Mouse (Mus musculus): ENCODE data around the gene Vamp1. TPM values are rescaled to one million over a fixed set of nuclear protein-coding genes. Genes with fewer than 3 reads are reported as not detected.

The Vamp1 gene
- total RNA-seq (2012; rRNA removed) (2.3 and 3.1 TPM in 2 replicates), total RNA-seq (2014; rRNA removed) (1.9 and 2.4 TPM in 2 replicates), polyA plus RNA-seq (2012; ENCODE audit: insufficient read length, low read depth) (3.7 and 4.6 TPM in 2 replicates)

DNA sequence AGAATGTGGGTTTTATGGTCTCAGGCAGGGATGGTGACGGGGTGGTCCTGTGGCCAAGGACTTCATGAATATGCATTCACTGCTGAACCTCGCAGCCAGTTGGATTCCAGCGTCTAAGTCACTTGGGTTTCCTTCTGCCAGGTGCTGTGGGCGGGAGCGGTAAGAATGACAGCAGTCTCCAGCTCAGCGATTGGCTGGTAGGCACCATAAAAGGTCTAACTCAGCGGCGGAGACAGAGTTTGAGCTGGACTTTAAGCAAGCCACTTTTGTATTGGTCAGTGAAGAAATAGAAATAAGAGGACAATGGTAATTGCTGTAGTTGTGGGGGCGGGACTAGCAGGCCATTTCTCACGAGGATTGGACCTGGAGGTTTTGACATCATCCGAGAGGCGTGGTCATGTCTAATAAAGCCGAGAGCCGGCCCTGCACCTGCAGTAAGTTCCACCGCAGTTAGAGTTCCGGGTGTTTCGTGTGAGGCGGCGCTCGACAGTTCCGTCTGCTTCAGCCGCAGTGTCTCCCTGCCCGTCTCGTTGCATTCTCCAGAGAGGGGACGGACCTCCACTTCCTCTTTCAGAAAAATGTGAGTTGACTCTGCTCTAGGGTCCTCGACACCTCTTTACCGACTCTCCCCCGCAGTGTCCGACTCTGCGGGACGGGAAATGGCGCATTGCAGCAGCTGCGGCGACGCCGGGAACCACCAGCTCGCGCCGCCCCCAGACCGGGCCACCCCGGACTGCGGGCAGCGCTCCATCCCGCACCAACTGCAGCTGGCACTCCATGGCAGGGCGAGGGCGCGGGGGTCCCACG, at the start of gene Vamp1:
Gene Vamp1, plus strand, starts transcription at position 404 of the 807 bp plus-strand sequence.
- Histone ChIP-seq H3K9me3 (replicated peaks; ENCODE audit: low read length) (peaks cover 1% of the 10 kb centered on the region), H3K4me3 (replicated peaks in 1 of 3; ENCODE audit: low read depth in 2 of 3, low read length in 2 of 3, poor library complexity in 1 of 3) (peak within 1 kb of the TSS; percentile 78 to 90 (median 79)), H3K4me2 (ENCODE audit: insufficient read depth, low read depth, poor library complexity, severe bottlenecking) (peak within 1 kb of the TSS; percentile 91), H3K4me1 (ENCODE audit: control insufficient read depth in 1 of 2, insufficient read depth in 2 of 2) (peaks cover 0 to 16% of the 10 kb centered on the region in 2 experiments; a peak in 2 of 4 replicates), H3K36me3 (replicated peaks in 1 of 2; ENCODE audit: control insufficient read depth in 1 of 2, insufficient read depth in 1 of 2, low read length in 1 of 2) (peaks cover 0 to 20% of the 10 kb centered on the region in 2 experiments), H3K9ac (ENCODE audit: insufficient read depth, low read depth) (peak within 1 kb of the TSS; percentile 65), H3K79me2 (replicated peaks; ENCODE audit: control insufficient read depth, extremely low read depth, insufficient read depth, poor library complexity, severe bottlenecking) (no peaks in the 10 kb centered on the region), H3K27ac (ENCODE audit: insufficient read depth, low read depth) (peak within 1 kb of the TSS; percentile 64), H3K27me3 (replicated peaks) (peaks cover 32% of the 10 kb centered on the region)
- in situ Hi-C loops (cut with MboI; ENCODE audit: low pct_ligation_motif_present, low pct_unique_long_range_greater_than_20kb, low sequenced_read_pairs): no loop called here
- TF ChIP-seq CHD2 (IDR thresholded peaks at IDR 0.05; ENCODE audit: low read length): no peak; the same call in 1 of the 2 replicates
- no peak; the same call in 1 of the 2 replicates for TF ChIP-seq NRF1 (IDR thresholded peaks at IDR 0.05; ENCODE audit: low read depth, low read length)
- TF ChIP-seq BHLHE40 (IDR thresholded peaks at IDR 0.05; ENCODE audit: low read depth, low read length): peak; percentile 67
- 0 out of 2 replicates have a peak, but pooled peaks have one; percentile 17 for TF ChIP-seq ETS1 (conservative IDR thresholded peaks at IDR 0.05; ENCODE audit: low read depth, low read length)
- TF ChIP-seq UBTF (IDR thresholded peaks at IDR 0.05; ENCODE audit: low read depth, low read length): peak; percentile 54; the same call in 1 of the 2 replicates
- TF ChIP-seq MAX (IDR thresholded peaks at IDR 0.05; ENCODE audit: low read length): peak; percentile 45
- TF ChIP-seq NELFE (IDR thresholded peaks at IDR 0.05; ENCODE audit: low read depth, low read length): peak; percentile 83
- peak; percentile 54; the same call in 1 of the 2 replicates for TF ChIP-seq IRF4 (IDR thresholded peaks at IDR 0.05; ENCODE audit: low read depth, low read length)
- peak; percentile 85 for TF ChIP-seq MXI1 (IDR thresholded peaks at IDR 0.05; ENCODE audit: low read depth, low read length)
- peak; percentile 88 for TF ChIP-seq HCFC1 (IDR thresholded peaks at IDR 0.05; ENCODE audit: low read depth, low read length)
- peak; percentile 96 for TF ChIP-seq POLR2A (IDR thresholded peaks at IDR 0.05; ENCODE audit: low read depth, low read length)
- TF ChIP-seq GABPA (IDR thresholded peaks at IDR 0.05; ENCODE audit: insufficient replicate concordance, low read depth, low read length): no peak
- TF ChIP-seq MYC (IDR thresholded peaks at IDR 0.05; ENCODE audit: low read depth, low read length): peak; percentile 76; the same call in 1 of the 2 replicates
- 0 out of 2 replicates have a peak, but pooled peaks have one; percentile 70 for TF ChIP-seq E2F4 (IDR thresholded peaks at IDR 0.05; ENCODE audit: insufficient replicate concordance, low read depth, low read length)
- no peak for TF ChIP-seq ZKSCAN1 (IDR thresholded peaks at IDR 0.05; ENCODE audit: borderline replicate concordance, low read depth, low read length)
- no peak for TF ChIP-seq ZNF384 (IDR thresholded peaks at IDR 0.05; ENCODE audit: low read depth, low read length)
- peak; percentile 97 for TF ChIP-seq TBP (conservative IDR thresholded peaks at IDR 0.05; ENCODE audit: low read depth, low read length)
- TF ChIP-seq KAT2A (IDR thresholded peaks at IDR 0.05; ENCODE audit: insufficient replicate concordance, low read length): no peak
- TF ChIP-seq RAD21 (IDR thresholded peaks at IDR 0.05; ENCODE audit: low read depth, low read length): no peak
- peak; percentile 82; the same call in 1 of the 2 replicates for TF ChIP-seq ZMIZ1 (IDR thresholded peaks at IDR 0.05; ENCODE audit: low read depth, low read length)
- TF ChIP-seq POLR2AphosphoS2 (IDR thresholded peaks at IDR 0.05; ENCODE audit: low read depth, low read length): 0 out of 2 replicates have a peak, but pooled peaks have one; percentile 67
- TF ChIP-seq SIN3A (IDR thresholded peaks at IDR 0.05; ENCODE audit: low read length): peak; percentile 96
- TF ChIP-seq MEF2A (IDR thresholded peaks at IDR 0.05; ENCODE audit: borderline replicate concordance, low read depth, low read length): peak; percentile 66
- no peak for TF ChIP-seq CHD1 (IDR thresholded peaks at IDR 0.05; ENCODE audit: low read depth, low read length)
- peak; percentile 83 for TF ChIP-seq ELF1 (IDR thresholded peaks at IDR 0.05; ENCODE audit: low read depth, low read length)
- TF ChIP-seq TCF12 (IDR thresholded peaks at IDR 0.05; ENCODE audit: low read depth, low read length): peak; percentile 96
- TF ChIP-seq ZC3H11A (IDR thresholded peaks at IDR 0.05; ENCODE audit: low read depth, low read length): no peak
- dilution Hi-C loops (cut with MboI; ENCODE audit: extremely low pct_ligation_motif_present, extremely low pct_unique_long_range_greater_than_20kb, low sequenced_read_pairs): no loop called here
- DNase-seq (ENCODE audit: extremely low read depth): peak; percentile 99

All from CH12.LX (cell line).